Mouse (Mus musculus): ENCODE results near the gene Apoa2. TPM values are rescaled to one million over a fixed set of nuclear protein-coding genes. Genes with fewer than 3 reads are reported as not detected.

Apoa2 gene
- polyA plus RNA-seq, 1 experiment from 2014 or later, result 14.1 TPM

GRCm38 (mm10) chr1:171213801-171214496 is 10.9 kb upstream of the Apoa2 start, which contains the start of gene Nr1i3:
TSS of gene Nr1i3 (plus strand) at chr1:171213970.
- Histone ChIP-seq H3K27me3 (replicated peaks; ENCODE audit: control insufficient read depth, insufficient read depth, low read length) (no peaks in the 10 kb centered on the region), H3K9me3 (ENCODE audit: control insufficient read depth) (no peaks in the 10 kb centered on the region), H3K4me1 (replicated peaks; ENCODE audit: control insufficient read depth, insufficient read depth, low read length) (peaks cover 2% of the 10 kb centered on the region; the same call in 1 of the 2 replicates), H3K36me3 (ENCODE audit: control insufficient read depth, insufficient read depth) (peaks cover 17% of the 10 kb centered on the region), H3K9ac (ENCODE audit: low read depth, low read length) (peak within 1 kb of the TSS; percentile 48), H3K27ac (ENCODE audit: low read depth, low read length) (peak within 1 kb of the TSS; percentile 92), H3K4me2 (replicated peaks; ENCODE audit: low read depth) (peak within 1 kb of the TSS; percentile 60), H3K4me3 (ENCODE audit: low read depth, low read length) (peak within 1 kb of the TSS; percentile 32)
- ATAC-seq, result peak; percentile 98
- 46% methylated on average over 10 of the region's 10 CpGs for WGBS
- TF ChIP-seq CTCF (IDR thresholded peaks at IDR 0.05; ENCODE audit: low read depth), result no peak

GRCm38 (mm10) chr1:171216241-171216955 is 8.5 kb upstream of the Apoa2 start:
- Histone ChIP-seq H3K36me3 (ENCODE audit: control insufficient read depth, insufficient read depth) (peaks cover 33% of the 10 kb centered on the region), H3K27ac (ENCODE audit: low read depth, low read length) (0 out of 2 replicates have a peak overlapping the region, but pooled peaks have one; percentile 60), H3K27me3 (replicated peaks; ENCODE audit: control insufficient read depth, insufficient read depth, low read length) (no peaks in the 10 kb centered on the region), H3K9ac (ENCODE audit: low read depth, low read length) (no peak overlapping the region), H3K9me3 (ENCODE audit: control insufficient read depth) (no peaks in the 10 kb centered on the region), H3K4me1 (replicated peaks; ENCODE audit: control insufficient read depth, insufficient read depth, low read length) (peaks cover 7% of the 10 kb centered on the region), H3K4me3 (ENCODE audit: low read depth, low read length) (no peak overlapping the region), H3K4me2 (replicated peaks; ENCODE audit: low read depth) (peak overlapping the region; percentile 13; the same call in 1 of the 2 replicates)
- peak; percentile 35 for ATAC-seq
- 57% methylated on average over 18 of the region's 18 CpGs for WGBS
- no peak for TF ChIP-seq CTCF (IDR thresholded peaks at IDR 0.05; ENCODE audit: low read depth)

- H3K4me3 ChIP-seq (ENCODE audit: low read depth, low read length), result no peak overlapping the region
- H3K27me3 ChIP-seq (replicated peaks; ENCODE audit: control insufficient read depth, insufficient read depth, low read length), result no peaks in the 10 kb centered on the region
- H3K4me2 ChIP-seq (replicated peaks; ENCODE audit: low read depth), result peak overlapping the region; percentile 85
- ATAC-seq, result 0 out of 2 replicates have a peak, but pooled peaks have one; percentile 19
- no peak overlapping the region for H3K9ac ChIP-seq (ENCODE audit: low read depth, low read length)
- TF ChIP-seq CTCF (IDR thresholded peaks at IDR 0.05; ENCODE audit: low read depth), result peak; percentile 93
- 8% methylated on average over 10 of the region's 10 CpGs for WGBS
- H3K9me3 ChIP-seq (ENCODE audit: control insufficient read depth), result no peaks in the 10 kb centered on the region
- peaks cover 33% of the 10 kb centered on the region for H3K36me3 ChIP-seq (ENCODE audit: control insufficient read depth, insufficient read depth)
- H3K27ac ChIP-seq (ENCODE audit: low read depth, low read length), result no peak overlapping the region
- peaks cover 10% of the 10 kb centered on the region for H3K4me1 ChIP-seq (replicated peaks; ENCODE audit: control insufficient read depth, insufficient read depth, low read length)
Observed at GRCm38 (mm10) chr1:171220871-171221270, 4.0 kb upstream of the Apoa2 start.

GRCm38 (mm10) chr1:171221281-171222193 is 3.3 kb upstream of the Apoa2 start:
- H3K4me2 ChIP-seq (replicated peaks; ENCODE audit: low read depth), result peak overlapping the region; percentile 85
- no peaks in the 10 kb centered on the region for H3K27me3 ChIP-seq (replicated peaks; ENCODE audit: control insufficient read depth, insufficient read depth, low read length)
- TF ChIP-seq CTCF (IDR thresholded peaks at IDR 0.05; ENCODE audit: low read depth), result no peak
- peak overlapping the region; percentile 58 for H3K4me3 ChIP-seq (ENCODE audit: low read depth, low read length)
- H3K4me1 ChIP-seq (replicated peaks; ENCODE audit: control insufficient read depth, insufficient read depth, low read length), result peaks cover 10% of the 10 kb centered on the region
- H3K9ac ChIP-seq (ENCODE audit: low read depth, low read length), result peak overlapping the region; percentile 19; the same call in 1 of the 2 replicates
- H3K9me3 ChIP-seq (ENCODE audit: control insufficient read depth), result no peaks in the 10 kb centered on the region
- 7% methylated on average over 22 of the region's 22 CpGs for WGBS
- H3K36me3 ChIP-seq (ENCODE audit: control insufficient read depth, insufficient read depth), result peaks cover 33% of the 10 kb centered on the region
- H3K27ac ChIP-seq (ENCODE audit: low read depth, low read length), result no peak overlapping the region
- ATAC-seq, result no peak

- peak within 1 kb of the TSS; percentile 58 for H3K4me3 ChIP-seq (ENCODE audit: low read depth, low read length)
- WGBS, result 1% methylated on average over 28 of the region's 28 CpGs
- peaks cover 27% of the 10 kb centered on the region for H3K36me3 ChIP-seq (ENCODE audit: control insufficient read depth, insufficient read depth)
- H3K27me3 ChIP-seq (replicated peaks; ENCODE audit: control insufficient read depth, insufficient read depth, low read length), result no peaks in the 10 kb centered on the region
- peak; percentile 98 for ATAC-seq
- H3K27ac ChIP-seq (ENCODE audit: low read depth, low read length), result peak within 1 kb of the TSS; percentile 78
- no peaks in the 10 kb centered on the region for H3K9me3 ChIP-seq (ENCODE audit: control insufficient read depth)
- H3K4me1 ChIP-seq (replicated peaks; ENCODE audit: control insufficient read depth, insufficient read depth, low read length), result peaks cover 10% of the 10 kb centered on the region
- peak; percentile 84 for TF ChIP-seq CTCF (IDR thresholded peaks at IDR 0.05; ENCODE audit: low read depth)
- H3K4me2 ChIP-seq (replicated peaks; ENCODE audit: low read depth), result peak within 1 kb of the TSS; percentile 85
- peak within 1 kb of the TSS; percentile 32; the same call in 1 of the 2 replicates for H3K9ac ChIP-seq (ENCODE audit: low read depth, low read length)
Observed at GRCm38 (mm10) chr1:171222238-171223155, 2.4 kb upstream of the Apoa2 start, which contains the start of gene Tomm40l. TSS of gene Tomm40l (minus strand) at chr1:171222514.
